In the genomic region with DNA sequence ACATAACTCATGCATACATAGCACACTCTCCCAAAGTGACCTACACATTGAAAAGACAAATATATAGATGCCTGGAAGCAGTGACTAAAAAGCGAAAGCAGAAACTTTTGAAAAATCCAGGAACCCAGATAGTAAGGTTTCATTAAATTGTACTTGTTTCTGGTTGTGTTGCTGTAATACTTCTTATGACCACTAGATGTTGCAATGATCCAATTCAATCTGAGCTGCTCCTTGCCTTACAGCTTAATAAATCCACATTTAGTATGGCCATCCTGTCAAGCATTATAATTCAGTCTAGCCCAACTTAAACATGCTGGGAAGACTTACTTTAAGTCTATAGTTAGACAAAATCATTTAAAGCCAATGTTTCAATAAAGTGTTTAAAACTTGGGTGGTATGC, we compare ENCODE assay signal across 11 mouse cellular contexts. TPM values are rescaled to one million over a fixed set of nuclear protein-coding genes. Genes with fewer than 3 reads are reported as not detected.
DNase-seq lines count a peak whose midpoint lies in the region; ATAC-seq and TF ChIP-seq lines count a peak whose summit lies in the region.
"Had no signal": no experiment of that assay in that cellular context is flagged by ENCODE, and none has a peak within 500 bp of the region (broad histone marks: within the 10 kb centered on the region; RNA-seq: fewer than 3 reads in every experiment).

No protein-coding gene starts in this region.

- H3K36me3 ChIP-seq in heart, postnatal 0 days (replicated peaks; ENCODE audit: control insufficient read depth, insufficient read depth, low read length), result no peaks in the 10 kb centered on the region
- H3K36me3 ChIP-seq: liver, embryonic 13.5 days had no signal

- no peak overlapping the region for H3K4me3 ChIP-seq in heart, postnatal 0 days (ENCODE audit: low read depth, low read length)
- H3K4me3 ChIP-seq: liver, embryonic 13.5 days had no signal

- 20% methylated on average over 1 of the region's 1 CpGs for WGBS in heart, postnatal 0 days

- H3K4me1 ChIP-seq in heart, postnatal 0 days (ENCODE audit: control insufficient read depth, insufficient read depth), result no peaks in the 10 kb centered on the region
- H3K4me1 ChIP-seq: liver, embryonic 13.5 days had no signal

- ATAC-seq in heart, postnatal 0 days (ENCODE audit: insufficient read depth, low read depth), result no peak
- no peak for ATAC-seq in monocyte, adult 5-6 weeks (replicated peaks; ENCODE audit: insufficient number of reproducible peaks, low FRiP score, low TSS enrichment, poor library complexity, severe bottlenecking)
- ATAC-seq: hindbrain, embryonic 16.5 days had no signal

- peak; percentile 64 for TF ChIP-seq CTCF in heart, postnatal 0 days (IDR thresholded peaks at IDR 0.05; ENCODE audit: low read depth)

- no peak overlapping the region for H3K9ac ChIP-seq in heart, postnatal 0 days (replicated peaks; ENCODE audit: low read depth, low read length)
- H3K9ac ChIP-seq: liver, embryonic 13.5 days had no signal

- no peak overlapping the region for H3K4me2 ChIP-seq in heart, postnatal 0 days (ENCODE audit: low read depth, low read length)
- H3K4me2 ChIP-seq: liver, embryonic 13.5 days had no signal

- H3K27ac ChIP-seq in heart, postnatal 0 days (ENCODE audit: low read depth), result no peak overlapping the region
- H3K27ac ChIP-seq: liver, embryonic 13.5 days had no signal

- H3K9me3 ChIP-seq in heart, postnatal 0 days (replicated peaks; ENCODE audit: control insufficient read depth, low read length), result no peaks in the 10 kb centered on the region
- H3K9me3 ChIP-seq: liver, embryonic 13.5 days had no signal

- no peaks in the 10 kb centered on the region for H3K27me3 ChIP-seq in heart, postnatal 0 days (ENCODE audit: control insufficient read depth, insufficient read depth, low read length)
- H3K27me3 ChIP-seq: liver, embryonic 13.5 days had no signal

- no peak for TF ChIP-seq EP300 in heart, postnatal 0 days (IDR thresholded peaks at IDR 0.05; ENCODE audit: low read depth)

- DNase-seq in heart, postnatal 0 days (ENCODE audit: low spot score), result no peak
- no peak for DNase-seq in heart, adult 9 months (ENCODE audit: low spot score in 2 of 2)
- peak; percentile 18 for DNase-seq in lung, postnatal 25 days (ENCODE audit: low spot score)
- no peak for DNase-seq in lung, postnatal 10 days
- DNase-seq in adipocyte (ENCODE audit: low spot score), result peak; percentile 5
- peak; percentile 44 for DNase-seq in retina, embryonic 14.5 days (ENCODE audit: low spot score)
- DNase-seq in adrenal gland, postnatal 10 days, result no peak
- DNase-seq: heart, adult 11 months; liver, embryonic 13.5 days had no signal

RNA-seq across cellular contexts. Expression of a gene that starts 10.7 kb away (rescaled TPM):
- total RNA-seq in heart, postnatal 0 days (2014; rRNA removed; ENCODE audit: low replicate concordance), result 0.97 and 6.1 TPM in 2 replicates
- polyA plus RNA-seq in heart, postnatal 0 days (2015; fragmentation: Nextera tagmentation; extraction: Ambion mirVana), result 0.10 and 0.19 TPM in 2 replicates
- not detected in 3 replicates for total RNA-seq in monocyte, adult 5-6 weeks (2017)
- 100 to 1,000 TPM; 113 to 329 TPM for total RNA-seq in adrenal gland, postnatal 10 days (2021)
- polyA plus RNA-seq: hindbrain, embryonic 16.5 days had no signal

RNA-seq across cellular contexts. Expression of a gene that starts 21.4 kb away (rescaled TPM):
- not detected in 2 replicates for total RNA-seq in heart, postnatal 0 days (2014; rRNA removed; ENCODE audit: low replicate concordance)
- 0.12 TPM in 1 of 2 replicates, not detected in the other for polyA plus RNA-seq in heart, postnatal 0 days (2015; fragmentation: Nextera tagmentation; extraction: Ambion mirVana)
- not detected in 3 replicates for total RNA-seq in monocyte, adult 5-6 weeks (2017)
- total RNA-seq in adrenal gland, postnatal 10 days (2021), result not detected
- polyA plus RNA-seq: liver, embryonic 13.5 days had no signal

RNA-seq across cellular contexts. Expression of a gene that starts 25.1 kb away (rescaled TPM):
- not detected in 2 replicates for total RNA-seq in heart, postnatal 0 days (2014; rRNA removed; ENCODE audit: low replicate concordance)
- polyA plus RNA-seq in heart, postnatal 0 days (2015; fragmentation: Nextera tagmentation; extraction: Ambion mirVana), result 0.29 TPM in 1 of 2 replicates, not detected in the other
- not detected in 3 replicates for total RNA-seq in monocyte, adult 5-6 weeks (2017)
- not detected for total RNA-seq in adrenal gland, postnatal 10 days (2021)
- polyA plus RNA-seq: liver, embryonic 13.5 days had no signal

RNA-seq across cellular contexts. Expression of a gene that starts 37.5 kb away (rescaled TPM):
- total RNA-seq in heart, postnatal 0 days (2014; rRNA removed; ENCODE audit: low replicate concordance), result 0.69 TPM in 1 of 2 replicates, not detected in the other
- polyA plus RNA-seq in heart, postnatal 0 days (2015; fragmentation: Nextera tagmentation; extraction: Ambion mirVana), result 0.41 and 1.5 TPM in 2 replicates
- total RNA-seq in monocyte, adult 5-6 weeks (2017), result not detected in 3 replicates
- total RNA-seq in adrenal gland, postnatal 10 days (2021), result under 1 TPM; 0.42 to 0.55 TPM
- polyA plus RNA-seq: hindbrain, embryonic 16.5 days had no signal

RNA-seq across cellular contexts. Expression of a gene that starts 57.1 kb away (rescaled TPM):
- total RNA-seq in heart, postnatal 0 days (2014; rRNA removed; ENCODE audit: low replicate concordance), result not detected in 2 replicates
- not detected in 2 replicates for polyA plus RNA-seq in heart, postnatal 0 days (2015; fragmentation: Nextera tagmentation; extraction: Ambion mirVana)
- not detected in 3 replicates for total RNA-seq in monocyte, adult 5-6 weeks (2017)
- 10 to 100 TPM; 13.2 to 31.6 TPM for total RNA-seq in adrenal gland, postnatal 10 days (2021)
- polyA plus RNA-seq: hindbrain, embryonic 16.5 days had no signal

Comparison
In these comparisons a context has a peak if more than half of its experiments do, and no peak if none do; other contexts are left out.
1. DNase-seq: peak in lung, postnatal 25 days (single experiment), adipocyte (single experiment) and retina, embryonic 14.5 days (single experiment); none in heart, postnatal 0 days (single experiment), heart, adult 9 months (0 of 2), lung, postnatal 10 days (single experiment) and adrenal gland, postnatal 10 days (single experiment).
2. RNA of a gene that starts 10.7 kb away (total RNA-seq): 113 to 329 TPM in adrenal gland, postnatal 10 days; 0.97 to 6.1 TPM in heart, postnatal 0 days and not detected in monocyte, adult 5-6 weeks; every median in the first group is over 10 times any median in the second.